Mouse (Mus musculus) induced T-regulatory cell, adult 2 months (primary cell): ENCODE measurements around the gene Tenm4.

Experiments used
- DNase-seq: peaks from one replicate; pipeline ENCODE4 v3.0.0-alpha.2; 2012; ENCODE audit warnings: low read depth

Tenm4 gene

GRCm38 (mm10) chr7:96856518-96856917 lies 685.5 kb downstream of the Tenm4 start:
- no peak for DNase-seq

GRCm38 (mm10) chr7:96859077-96859476 lies 688.0 kb downstream of the Tenm4 start:
- no peak for DNase-seq

GRCm38 (mm10) chr7:96859684-96860083 lies 688.6 kb downstream of the Tenm4 start:
- DNase-seq: no peak

GRCm38 (mm10) chr7:96860650-96861049 lies 689.6 kb downstream of the Tenm4 start:
- no peak for DNase-seq

- DNase-seq: no peak
Measured at GRCm38 (mm10) chr7:96864894-96865722, 694.1 kb downstream of the Tenm4 start.

- DNase-seq: no peak
Measured at GRCm38 (mm10) chr7:96869079-96869810, 698.2 kb downstream of the Tenm4 start.

- peak; percentile 8 for DNase-seq
Measured at GRCm38 (mm10) chr7:96870473-96870872, 699.4 kb downstream of the Tenm4 start.

GRCm38 (mm10) chr7:96871031-96871430 lies 700.0 kb downstream of the Tenm4 start:
- DNase-seq: no peak

- DNase-seq: no peak
Measured at GRCm38 (mm10) chr7:96878511-96879276, 707.6 kb downstream of the Tenm4 start.

GRCm38 (mm10) chr7:96879593-96879992 lies 708.5 kb downstream of the Tenm4 start:
- DNase-seq: no peak

GRCm38 (mm10) chr7:96880221-96880944 lies 709.3 kb downstream of the Tenm4 start:
- DNase-seq: no peak

- no peak for DNase-seq
Measured at GRCm38 (mm10) chr7:96883297-96883696, 712.3 kb downstream of the Tenm4 start.

- no peak for DNase-seq
Measured at GRCm38 (mm10) chr7:96887088-96887654, 716.1 kb downstream of the Tenm4 start.

GRCm38 (mm10) chr7:96889061-96890034 lies 718.3 kb downstream of the Tenm4 start:
- DNase-seq: no peak

GRCm38 (mm10) chr7:96890035-96890621 lies 719.1 kb downstream of the Tenm4 start:
- DNase-seq: no peak

GRCm38 (mm10) chr7:96890987-96891386 lies 719.9 kb downstream of the Tenm4 start:
- DNase-seq: no peak

- no peak for DNase-seq
Measured at GRCm38 (mm10) chr7:96899036-96899569, 728.1 kb downstream of the Tenm4 start.

- no peak for DNase-seq
Measured at GRCm38 (mm10) chr7:96902183-96902582, 731.1 kb downstream of the Tenm4 start.
